Mouse (Mus musculus) lung, postnatal 0 days (tissue): Measurements from ENCODE around the gene Ap3b2. TPM values are rescaled to one million over a fixed set of nuclear protein-coding genes. Genes with fewer than 3 reads are reported as not detected.

ENCODE experiments used
- ATAC-seq: fragments of 200-750 bp; cut with Nextera tagmentation; 2 replicates; pipeline ENCODE4 v1.8.0; 2017; ENCODE audit warnings: moderate library complexity
- DNase-seq: peaks from one replicate; pipeline ENCODE4 v3.0.0-alpha.2; 2016; ENCODE audit warnings: low spot score
- H3K27ac ChIP-seq: fragments of 300-500 bp; sonication (generic); 2 replicates; pipeline ENCODE4 v1.5.1; 2014; ENCODE audit warnings: antibody characterized with exemption, mild to moderate bottlenecking, low read length, mixed read lengths
- H3K27me3 ChIP-seq: fragments of 300-500 bp; sonication (generic); replicated peaks from 2 replicates; pipeline ENCODE4 v1.6.1; 2014; ENCODE audit warnings: low read length, mixed read lengths; ENCODE audit not compliant: insufficient read depth
- H3K36me3 ChIP-seq: fragments of 300-500 bp; sonication (generic); 2 replicates; pipeline ENCODE4 v1.6.1; 2014; ENCODE audit warnings: low read length, mixed read lengths; ENCODE audit not compliant: insufficient read depth
- H3K4me1 ChIP-seq: fragments of 300-500 bp; sonication (generic); 2 replicates; pipeline ENCODE4 v1.6.1; 2014; ENCODE audit warnings: antibody characterized with exemption, low read depth, low read length, mixed read lengths; ENCODE audit not compliant: insufficient read depth
- H3K4me2 ChIP-seq: fragments of 300-500 bp; sonication (generic); replicated peaks from 2 replicates; pipeline ENCODE4 v1.6.1; 2014; ENCODE audit warnings: low read depth, mild to moderate bottlenecking, low read length, moderate library complexity, mixed read lengths
- H3K4me3 ChIP-seq: fragments of 300-500 bp; sonication (generic); 2 replicates; pipeline ENCODE4 v1.5.1; 2014; ENCODE audit warnings: low read depth, low read length
- H3K9ac ChIP-seq: fragments of 300-500 bp; sonication (generic); replicated peaks from 2 replicates; pipeline ENCODE4 v1.6.1; 2014; ENCODE audit warnings: low read depth, mild to moderate bottlenecking
- H3K9me3 ChIP-seq: fragments of 300-500 bp; sonication (generic); 2 replicates; pipeline ENCODE4 v1.6.1; 2016; ENCODE audit warnings: low read length, mixed read lengths
- CTCF ChIP-seq: IDR thresholded peaks from 2 replicates; pipeline ENCODE4 v1.5.1; 2016; ENCODE audit warnings: antibody characterized with exemption, mild to moderate bottlenecking
- EP300 ChIP-seq: IDR thresholded peaks from 2 replicates; pipeline ENCODE4 v1.6.1; 2016; ENCODE audit warnings: antibody characterized with exemption, mild to moderate bottlenecking, control low read depth
- WGBS: fragments of 180-500 bp; shearing (Covaris S2); extraction: QIAGEN DNeasy Blood & Tissue Kit; methylation state at CpG from one replicate; pipeline ENCODE4 v1.1.7; 2014; 5-methylcytosine and 5-hydroxymethylcytosine counted together
- polyA plus RNA-seq: library from polyadenylated mRNA; unstranded; fragments of >200 nt; fragmentation: Nextera tagmentation; extraction: Ambion mirVana; gene quantifications from 2 replicates; pipeline ENCODE4 v1.2.1, GENCODE M21; 2015

The Ap3b2 gene
- polyA plus RNA-seq, 1 experiment from 2014 or later = 0.12 TPM

GRCm38 (mm10) chr7:81514906-81515590, 21.3 kb upstream of the Ap3b2 start:
- WGBS = 34% methylated on average over 13 of the region's 13 CpGs
- H3K27ac ChIP-seq = no peak overlapping the region
- TF ChIP-seq CTCF = no peak
- no peak for TF ChIP-seq EP300
- H3K4me1 ChIP-seq = no peaks in the 10 kb centered on the region
- no peaks in the 10 kb centered on the region for H3K27me3 ChIP-seq
- H3K9me3 ChIP-seq = no peaks in the 10 kb centered on the region
- no peak overlapping the region for H3K4me3 ChIP-seq
- ATAC-seq = no peak
- H3K4me2 ChIP-seq = no peak overlapping the region
- no peak for DNase-seq
- H3K9ac ChIP-seq = no peak overlapping the region
- no peaks in the 10 kb centered on the region for H3K36me3 ChIP-seq

GRCm38 (mm10) chr7:81501050-81501449, 7.3 kb upstream of the Ap3b2 start:
- H3K4me3 ChIP-seq = no peak overlapping the region
- ATAC-seq = no peak
- WGBS = 26% methylated on average over 2 of the region's 2 CpGs

GRCm38 (mm10) chr7:81498181-81498580, 4.5 kb upstream of the Ap3b2 start, which contains the start of gene BC048679:
TSS of gene BC048679 (minus strand) at chr7:81498281.
- Histone ChIP-seq H3K4me1 (no peaks in the 10 kb centered on the region; the same call in 1 of the 2 replicates), H3K9me3 (no peaks in the 10 kb centered on the region), H3K27ac (no peak within 1 kb of the TSS), H3K27me3 (peaks cover 5% of the 10 kb centered on the region), H3K36me3 (no peaks in the 10 kb centered on the region), H3K4me3 (no peak within 1 kb of the TSS), H3K4me2 (no peak within 1 kb of the TSS), H3K9ac (no peak within 1 kb of the TSS)
- TF ChIP-seq EP300 (no peak), CTCF (no peak)
- no peak for ATAC-seq
- DNase-seq = no peak
- WGBS = 46% methylated on average over 7 of the region's 7 CpGs

More at GRCm38 (mm10) chr7:81501050-81501449, 7.3 kb upstream of the Ap3b2 start:
- Histone ChIP-seq H3K36me3 (no peaks in the 10 kb centered on the region), H3K4me1 (no peaks in the 10 kb centered on the region), H3K9me3 (no peaks in the 10 kb centered on the region), H3K4me2 (no peak overlapping the region), H3K27me3 (no peaks in the 10 kb centered on the region), H3K27ac (no peak overlapping the region), H3K9ac (no peak overlapping the region)
- TF ChIP-seq EP300 (no peak), CTCF (no peak)
- no peak for DNase-seq

GRCm38 (mm10) chr7:81497171-81497570, 3.4 kb upstream of the Ap3b2 start:
- Histone ChIP-seq H3K27me3 (peaks cover 5% of the 10 kb centered on the region), H3K9me3 (no peaks in the 10 kb centered on the region), H3K4me3 (no peak overlapping the region), H3K36me3 (no peaks in the 10 kb centered on the region), H3K4me1 (no peaks in the 10 kb centered on the region; the same call in 1 of the 2 replicates), H3K9ac (no peak overlapping the region), H3K4me2 (no peak overlapping the region), H3K27ac (no peak overlapping the region)
- ATAC-seq (no peak), DNase-seq (no peak)
- 15% methylated on average over 6 of the region's 6 CpGs for WGBS
- TF ChIP-seq CTCF (no peak), EP300 (no peak)

- peaks cover 5% of the 10 kb centered on the region for H3K27me3 ChIP-seq
- H3K4me2 ChIP-seq = no peak overlapping the region
- no peaks in the 10 kb centered on the region for H3K36me3 ChIP-seq
- TF ChIP-seq EP300 = no peak
- no peak for TF ChIP-seq CTCF
- WGBS = 55% methylated on average over 9 of the region's 9 CpGs
- H3K27ac ChIP-seq = no peak overlapping the region
- H3K4me3 ChIP-seq = no peak overlapping the region
- H3K9me3 ChIP-seq = no peaks in the 10 kb centered on the region
- no peaks in the 10 kb centered on the region; the same call in 1 of the 2 replicates for H3K4me1 ChIP-seq
- ATAC-seq (no peak), DNase-seq (no peak)
- H3K9ac ChIP-seq = no peak overlapping the region
These were observed 1.1 kb downstream of the Ap3b2 start for GRCm38 (mm10) chr7:81492628-81493027.

GRCm38 (mm10) chr7:81489649-81490048, 4.1 kb downstream of the Ap3b2 start:
- Histone ChIP-seq H3K4me2 (no peak overlapping the region), H3K9me3 (no peaks in the 10 kb centered on the region), H3K36me3 (no peaks in the 10 kb centered on the region), H3K9ac (no peak overlapping the region), H3K27me3 (peaks cover 5% of the 10 kb centered on the region), H3K4me1 (no peaks in the 10 kb centered on the region; the same call in 1 of the 2 replicates), H3K27ac (no peak overlapping the region), H3K4me3 (no peak overlapping the region)
- 7% methylated on average over 9 of the region's 9 CpGs for WGBS
- TF ChIP-seq CTCF (no peak), EP300 (no peak)
- no peak for DNase-seq
- no peak for ATAC-seq
